Mouse (Mus musculus) megakaryocyte, embryonic 14.5 days (primary cell): ENCODE results near the gene Retreg3.

Experiments
- FLI1 ChIP-seq: IDR thresholded peaks from 2 replicates; pipeline ENCODE4 v1.6.1; 2012; ENCODE audit warnings: low read length, inconsistent platforms, mixed read lengths
- GATA1 ChIP-seq: IDR thresholded peaks from 3 replicates; pipeline ENCODE4 v1.6.1; 2012; ENCODE audit warnings: mixed read lengths, low read length, inconsistent platforms, borderline replicate concordance

- TF ChIP-seq GATA1 (no peak), FLI1 (no peak)
Observed at GRCm38 (mm10) chr11:101167211-101167962, 47.7 kb upstream of the Retreg3 start.
